Mouse (Mus musculus): ENCODE measurements at regions not wholly inside any gene's neighbourhood (a gene's known extent, or its start where the extent isn't known, plus 50 kb on each side); places are given as distances from the start of the nearest gene placed in this dataset.

GRCm38 (mm10) chr9:33934071-33934470 lies 551.6 kb upstream of the Kirrel3 start:
- Histone ChIP-seq H3K4me2 (ENCODE audit: low read depth, low read length) (no peak overlapping the region), H3K36me3 (ENCODE audit: control insufficient read depth, insufficient read depth, low read length) (no peaks in the 10 kb centered on the region), H3K27me3 (replicated peaks; ENCODE audit: control insufficient read depth, insufficient read depth, low read length) (no peaks in the 10 kb centered on the region), H3K4me3 (ENCODE audit: low read depth, low read length) (no peak overlapping the region), H3K27ac (replicated peaks; ENCODE audit: low read depth, low read length) (no peak overlapping the region), H3K9ac (ENCODE audit: low read depth, low read length) (no peak overlapping the region), H3K4me1 (ENCODE audit: control insufficient read depth, insufficient read depth, low read length) (no peaks in the 10 kb centered on the region), H3K9me3 (ENCODE audit: control insufficient read depth, low read length) (no peaks in the 10 kb centered on the region)
- WGBS: 74% methylated on average over 5 of the region's 5 CpGs
- ATAC-seq (ENCODE audit: low read depth) (no peak), DNase-seq (ENCODE audit: low spot score) (peak; percentile 52)

GRCm38 (mm10) chr9:33954319-33954718 lies 531.4 kb upstream of the Kirrel3 start:
- Histone ChIP-seq H3K27me3 (replicated peaks; ENCODE audit: control insufficient read depth, insufficient read depth, low read length) (no peaks in the 10 kb centered on the region), H3K4me1 (ENCODE audit: control insufficient read depth, insufficient read depth, low read length) (no peaks in the 10 kb centered on the region), H3K36me3 (ENCODE audit: control insufficient read depth, insufficient read depth, low read length) (no peaks in the 10 kb centered on the region), H3K27ac (replicated peaks; ENCODE audit: low read depth, low read length) (no peak overlapping the region), H3K4me2 (ENCODE audit: low read depth, low read length) (no peak overlapping the region), H3K9me3 (ENCODE audit: control insufficient read depth, low read length) (no peaks in the 10 kb centered on the region), H3K9ac (ENCODE audit: low read depth, low read length) (no peak overlapping the region), H3K4me3 (ENCODE audit: low read depth, low read length) (no peak overlapping the region)
- no peak for ATAC-seq (ENCODE audit: low read depth)
- DNase-seq (ENCODE audit: low spot score): no peak

Measured in embryonic facial prominence, embryonic 14.5 days (tissue).